Mouse (Mus musculus) left cerebral cortex, adult 2 months (tissue): ENCODE results near the gene Las1l. TPM values are rescaled to one million over a fixed set of nuclear protein-coding genes. Genes with fewer than 3 reads are reported as not detected.

Experiments used
- DNase-seq, 2 experiments: peaks; one replicate each; pipeline ENCODE4 v3.0.0; 2021 to 2022; ENCODE audit warnings: low spot score in 2 of 2, mixed read lengths in 1 of 2; ENCODE audit errors: extremely low spot score in 1 of 2
- H3K27ac ChIP-seq: fragments of 200-600 bp; 2 replicates; pipeline ENCODE4 v1.8.1; 2022
- H3K4me3 ChIP-seq: fragments of 200-600 bp; 2 replicates; pipeline ENCODE4 v1.8.1; 2022
- CTCF ChIP-seq: fragments of 200-600 bp; IDR thresholded peaks from 2 replicates; pipeline ENCODE4 v1.8.1; 2022; ENCODE audit warnings: antibody characterized with exemption, mild to moderate bottlenecking, moderate library complexity
- intact Hi-C: fragments of 180-260 bp; cut with DNase I; formaldehyde crosslinking; loops from one replicate; pipeline ENCODE4 v1.15.1; 2025
- total RNA-seq, 2 experiments: library from RNA; stranded (reverse); gene quantifications; 2 replicates each; pipeline ENCODE4 v1.2.3; 2021

The Las1l gene
- total RNA-seq, 2 experiments from 2014 or later = 58.4 to 63.6 TPM

DNA sequence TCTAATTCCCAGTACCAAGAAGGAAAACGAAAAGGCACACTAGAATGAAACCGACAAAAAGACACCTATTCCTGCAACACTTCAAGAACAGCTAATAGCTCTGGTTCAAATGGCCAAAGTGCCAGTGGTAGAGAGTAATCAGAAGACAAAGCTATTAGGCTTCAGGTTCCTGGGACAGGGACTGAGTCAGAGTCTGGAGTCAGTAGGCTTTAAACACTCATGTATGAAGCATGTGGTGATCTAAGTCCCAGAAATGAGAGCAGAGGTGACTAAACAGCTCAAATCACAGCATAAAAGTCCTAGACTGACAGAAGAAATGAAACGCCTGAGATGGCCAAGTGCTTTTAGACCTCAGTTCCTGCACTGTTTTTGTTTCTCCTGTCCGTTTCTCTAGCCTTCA lies 8.6 kb downstream of the Las1l start:
- DNase-seq = no peak
- Histone ChIP-seq H3K27ac (no peak overlapping the region), H3K4me3 (no peak overlapping the region)
- intact Hi-C loops = no loop called here
- no peak for TF ChIP-seq CTCF

DNA sequence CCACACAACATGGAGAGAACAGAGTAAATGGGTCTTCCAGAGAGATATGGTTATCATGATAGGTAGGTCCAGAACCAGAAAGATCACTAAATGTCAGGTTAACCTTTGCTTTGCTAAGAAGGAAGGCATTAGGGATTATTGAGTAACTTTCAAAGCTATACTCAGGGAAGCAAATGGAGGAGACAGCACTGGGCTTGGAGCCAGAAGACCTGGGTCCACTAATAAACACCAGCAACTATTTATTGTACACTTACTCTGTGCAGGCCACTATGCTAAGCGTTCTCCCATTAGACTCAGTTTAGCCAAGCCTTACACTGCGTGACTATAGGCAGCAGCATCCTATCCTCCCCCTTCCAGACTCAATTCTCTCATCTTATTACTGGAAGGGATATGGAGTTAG lies 11.3 kb downstream of the Las1l start:
- intact Hi-C loops = no loop called here

DNA sequence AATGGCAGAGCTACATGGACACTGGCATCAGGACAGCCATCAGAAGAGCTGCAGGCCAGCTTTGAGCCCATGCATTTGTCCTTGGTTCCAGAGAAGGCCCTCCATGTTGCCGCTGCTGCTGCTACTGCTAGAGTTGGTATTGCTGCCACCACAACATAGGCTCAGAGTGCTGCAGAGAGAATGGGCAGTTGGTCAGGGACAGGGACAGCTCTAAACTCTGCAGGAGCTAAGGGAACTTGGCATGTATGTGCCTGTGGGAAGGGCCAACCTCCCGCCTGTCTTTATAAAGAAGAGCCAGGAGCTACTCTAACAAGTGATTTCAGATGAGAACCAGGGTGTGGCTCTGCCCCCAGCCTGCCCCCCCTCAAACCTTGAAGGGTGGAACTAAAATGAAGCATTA lies 21.3 kb downstream of the Las1l start:
- Histone ChIP-seq H3K4me3 (no peak overlapping the region), H3K27ac (no peak overlapping the region)
- intact Hi-C loops = loop anchor here (10.0 kb wide), 1 partner anchor 221 kb away; the partner anchor contains the start of gene Zc3h12b
- no peak for TF ChIP-seq CTCF
- DNase-seq = no peak

More for the DNA sequence above, 11.3 kb downstream of the Las1l start:
- Histone ChIP-seq H3K4me3 (no peak overlapping the region), H3K27ac (no peak overlapping the region)
- DNase-seq = no peak
- TF ChIP-seq CTCF = no peak

GRCm38 (mm10) chrX:95902716-95903115 lies 54.0 kb downstream of the Las1l start:
- DNase-seq = no peak
- Histone ChIP-seq H3K4me3 (no peak overlapping the region), H3K27ac (no peak overlapping the region)
- no peak for TF ChIP-seq CTCF
- intact Hi-C loops = no loop called here

Other genes starting within 250 kb of the Las1l start
- gene Zc3h12b, start 245.3 kb downstream of the Las1l start, total RNA-seq = 10 to 100 TPM; 34.4 to 35.9 TPM
- gene Msn, start 139.1 kb upstream of the Las1l start, total RNA-seq = 10 to 100 TPM; 18.6 to 20.0 TPM